Mouse (Mus musculus) left cerebral cortex, adult 11 months (tissue): ENCODE data around the gene Pafah2.

Experiments
- DNase-seq: peaks from one replicate; pipeline ENCODE4 v3.0.0; 2022; ENCODE audit warnings: low spot score

Gene Pafah2

DNA sequence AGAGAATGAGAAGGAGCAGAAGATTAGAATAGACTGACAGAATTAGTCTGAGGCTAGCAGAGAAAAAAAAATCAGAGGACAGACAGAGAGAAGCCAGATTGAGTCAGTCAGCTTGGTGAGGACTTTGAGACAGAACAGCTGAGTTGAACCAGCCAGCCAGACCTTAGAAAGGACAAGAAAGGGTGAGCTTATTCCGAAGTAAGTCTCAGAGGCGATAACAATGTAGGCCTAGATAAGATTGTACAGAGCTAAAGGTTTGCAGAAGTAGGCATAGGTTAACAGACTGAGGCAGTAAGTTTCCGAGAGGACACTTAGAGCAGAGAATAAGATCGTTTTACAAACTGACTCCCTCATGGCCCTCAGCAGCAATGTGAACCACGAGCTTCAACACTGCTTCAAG lies 65.1 kb downstream of the Pafah2 start:
- no peak for DNase-seq

DNA sequence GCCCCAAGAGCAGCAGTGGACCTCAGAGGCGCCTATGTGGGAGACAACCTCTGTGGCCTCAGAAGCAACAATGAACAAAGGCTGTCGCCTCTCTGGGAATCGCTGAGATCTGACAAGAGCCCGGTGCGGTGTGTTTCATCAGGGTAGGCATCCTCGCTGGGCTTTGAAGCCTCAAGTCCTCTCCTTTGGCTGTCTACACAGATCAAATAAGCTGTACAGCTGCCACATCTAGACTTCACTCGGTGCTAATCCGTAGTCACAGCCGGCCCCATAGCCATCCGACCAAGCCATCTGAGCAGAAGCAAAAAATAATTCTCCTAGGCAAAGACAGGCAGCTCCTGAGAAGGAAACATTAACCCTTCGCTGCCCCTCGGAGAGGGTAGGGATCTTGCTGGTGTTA lies 69.7 kb downstream of the Pafah2 start:
- no peak for DNase-seq

DNA sequence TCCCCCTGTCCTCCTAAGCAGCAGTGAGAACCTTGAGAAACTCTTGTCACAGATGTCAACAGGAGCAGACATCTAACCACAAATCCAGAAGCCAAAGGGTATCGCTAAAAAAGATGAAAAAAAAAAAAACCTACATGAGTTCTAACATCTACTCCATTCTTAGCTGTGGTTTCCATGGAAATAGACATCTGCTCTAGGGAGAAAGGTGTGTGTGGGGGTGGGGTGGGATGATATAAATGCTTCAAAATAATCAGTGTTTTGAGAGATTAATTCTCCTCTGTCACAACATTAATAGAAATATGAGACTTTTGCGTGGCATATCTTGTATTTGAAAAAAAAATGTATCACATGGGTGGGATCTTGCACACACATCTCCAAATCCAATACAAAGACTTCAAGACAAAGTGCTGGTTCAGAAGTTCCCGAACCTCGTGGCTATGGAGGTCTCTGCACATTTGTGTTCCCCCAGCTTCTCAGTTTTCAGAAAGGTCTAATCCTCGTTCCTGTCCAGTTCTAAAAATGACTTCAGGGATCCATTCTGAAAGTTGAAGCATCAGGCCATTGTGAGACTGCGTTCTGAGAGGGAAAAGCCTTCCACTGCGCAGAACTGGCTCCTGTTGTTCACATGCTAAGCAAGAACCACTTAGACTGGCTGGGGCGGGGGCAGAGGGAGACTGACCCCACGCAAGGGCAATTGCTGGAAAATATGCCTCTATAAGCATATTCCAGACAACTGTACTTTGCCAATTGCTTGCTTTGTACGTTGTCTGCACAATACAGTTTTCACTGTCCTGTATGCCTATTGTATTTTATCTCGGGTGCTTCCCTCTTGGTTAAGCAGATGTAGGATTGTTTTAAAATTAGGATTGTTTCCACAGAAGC lies 70.5 kb downstream of the Pafah2 start:
- DNase-seq, result no peak

- no peak for DNase-seq
Observed at GRCm38 (mm10) chr4:134467435-134468214, 71.5 kb downstream of the Pafah2 start.

DNA sequence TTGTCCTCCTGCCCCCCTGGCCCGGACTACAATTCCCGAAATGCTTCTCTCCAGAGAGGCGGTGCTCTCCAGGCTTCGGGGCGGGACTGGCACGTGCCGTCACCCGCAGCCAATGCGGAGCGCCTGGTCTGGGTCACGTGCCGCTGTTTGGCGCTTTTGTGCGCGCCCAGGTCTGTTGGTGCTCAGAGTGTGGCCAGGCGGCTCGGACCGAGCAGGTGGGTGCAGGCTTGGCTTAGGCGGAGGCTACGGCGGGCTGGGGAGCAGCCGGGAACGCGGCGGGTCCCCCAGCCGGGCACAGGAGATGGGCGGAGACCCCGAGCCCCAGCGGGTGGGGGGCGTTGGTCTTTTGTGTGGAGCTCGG lies 72.1 kb downstream of the Pafah2 start, which contains the start of gene Stmn1:
Gene Stmn1, plus strand, starts transcription at position 106 of the 361 bp plus-strand sequence.
- DNase-seq, result peak; percentile 90

- DNase-seq, result peak; percentile 90
Observed at GRCm38 (mm10) chr4:134468578-134469266, 72.6 kb downstream of the Pafah2 start.

DNA sequence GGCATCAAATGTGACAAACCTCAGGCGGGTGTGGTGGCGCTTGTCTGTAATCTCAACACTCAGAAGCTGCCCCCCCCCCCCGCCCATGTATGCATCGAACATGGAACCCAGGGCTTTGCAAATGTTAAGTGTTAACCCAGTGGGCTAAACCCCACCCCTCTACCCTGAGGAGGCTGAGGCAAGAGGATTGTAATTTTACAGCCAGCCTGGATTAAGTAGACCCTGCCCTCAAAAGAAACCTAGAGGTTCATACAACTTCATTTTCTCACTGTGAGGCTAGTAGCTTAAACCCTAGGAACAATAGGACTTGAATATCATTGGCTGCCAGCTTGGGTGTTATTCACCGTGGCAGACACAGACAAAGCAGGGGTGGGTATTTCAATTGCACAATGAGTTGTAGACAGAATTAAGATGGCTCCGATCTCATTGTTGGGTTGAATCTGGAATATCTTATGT lies 73.2 kb downstream of the Pafah2 start:
- DNase-seq, result no peak

DNA sequence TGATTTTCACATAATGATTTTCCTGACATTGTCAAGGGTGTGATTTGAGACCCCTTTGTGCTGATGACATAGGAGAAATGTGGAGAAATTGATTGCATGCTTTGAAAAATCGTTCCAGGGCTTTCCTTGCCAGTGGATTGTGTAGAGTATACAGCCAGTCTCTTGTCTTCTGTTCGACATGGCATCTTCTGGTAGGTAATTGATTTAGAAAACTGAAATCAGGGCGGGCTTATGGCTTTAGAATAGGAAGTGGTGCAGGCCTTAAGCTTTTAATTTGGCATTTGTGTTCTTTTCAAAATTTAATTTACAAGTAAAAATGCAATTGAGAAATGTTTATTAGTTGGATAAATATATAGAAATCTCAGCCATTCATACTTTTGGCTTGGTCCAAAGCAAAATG lies 73.9 kb downstream of the Pafah2 start:
- no peak for DNase-seq

GRCm38 (mm10) chr4:134471469-134471868 lies 75.3 kb downstream of the Pafah2 start:
- DNase-seq, result no peak

- no peak for DNase-seq
Observed at GRCm38 (mm10) chr4:134473764-134474163, 77.6 kb downstream of the Pafah2 start.

- DNase-seq, result no peak
Observed at GRCm38 (mm10) chr4:134474240-134474639, 78.1 kb downstream of the Pafah2 start.

DNA sequence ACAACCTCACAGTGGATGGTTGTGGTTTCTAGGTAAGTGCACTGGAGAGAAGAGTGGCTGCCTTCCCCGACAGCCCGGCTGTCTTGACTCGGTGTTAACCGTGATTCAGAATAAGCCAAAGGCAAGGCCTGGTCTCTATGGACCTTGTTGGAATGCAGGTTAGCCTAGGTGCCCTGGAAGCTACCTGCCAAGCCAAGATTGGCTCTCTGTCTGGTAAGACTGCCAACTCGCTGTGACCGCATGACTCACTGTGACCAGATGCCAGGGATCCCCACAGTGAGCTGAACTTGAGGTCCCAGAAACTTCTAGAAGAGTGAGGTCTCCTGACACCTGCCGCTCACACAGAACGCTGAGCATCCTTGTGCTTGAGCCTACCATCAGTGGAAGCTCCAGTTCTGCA lies 80.8 kb downstream of the Pafah2 start:
- no peak for DNase-seq
